In genomic region chr7:6911731-6912130, GRCm38 (mm10) we compare ENCODE assay signal across 18 mouse cellular contexts.
DNase-seq lines count a peak whose midpoint lies in the region; ATAC-seq and TF ChIP-seq lines count a peak whose summit lies in the region.
"Had no signal": no experiment of that assay in that cellular context is flagged by ENCODE, and none has a peak within 500 bp of the region (broad histone marks: within the 10 kb centered on the region; RNA-seq: fewer than 3 reads in every experiment).

No protein-coding gene starts in this region.

- no peak overlapping the region for H3K4me2 ChIP-seq in heart, embryonic 11.5 days
- H3K4me2 ChIP-seq in lung, embryonic 15.5 days: no peak overlapping the region
- H3K4me2 ChIP-seq in limb, embryonic 15.5 days: no peak overlapping the region
- H3K4me2 ChIP-seq: forebrain, embryonic 13.5 days had no signal

- H3K4me1 ChIP-seq in heart, embryonic 11.5 days (ENCODE audit: control insufficient read depth, insufficient read depth, low read length): peaks cover 30% of the 10 kb centered on the region
- peaks cover 44% of the 10 kb centered on the region for H3K4me1 ChIP-seq in lung, embryonic 15.5 days
- peaks cover 58% of the 10 kb centered on the region for H3K4me1 ChIP-seq in embryonic facial prominence, embryonic 10.5 days
- H3K4me1 ChIP-seq in limb, embryonic 15.5 days: peaks cover 39% of the 10 kb centered on the region

- H3K27ac ChIP-seq in heart, embryonic 11.5 days (ENCODE audit: low read depth, low read length): peak overlapping the region; percentile 82
- peak overlapping the region; percentile 72 for H3K27ac ChIP-seq in lung, embryonic 15.5 days
- peak overlapping the region; percentile 70; the same call in 1 of the 2 replicates for H3K27ac ChIP-seq in embryonic facial prominence, embryonic 10.5 days (replicated peaks)
- H3K27ac ChIP-seq in limb, embryonic 15.5 days: peak overlapping the region; percentile 8; the same call in 1 of the 2 replicates
- no peak overlapping the region for H3K27ac ChIP-seq in gastrocnemius, adult 2 months
- H3K27ac ChIP-seq: forebrain, embryonic 13.5 days; hindbrain, postnatal 0 days; macrophage had no signal

- WGBS in heart, embryonic 11.5 days (ENCODE audit: insufficient replicate concordance): 48% methylated on average over 5 of the region's 5 CpGs
- WGBS in lung, embryonic 15.5 days: 21% methylated on average over 5 of the region's 5 CpGs
- 76% methylated on average over 5 of the region's 5 CpGs for WGBS in embryonic facial prominence, embryonic 10.5 days
- WGBS in limb, embryonic 15.5 days: 72% methylated on average over 5 of the region's 5 CpGs

- no peaks in the 10 kb centered on the region for H3K36me3 ChIP-seq in heart, embryonic 11.5 days (ENCODE audit: control insufficient read depth, insufficient read depth, low read length)
- no peaks in the 10 kb centered on the region for H3K36me3 ChIP-seq in lung, embryonic 15.5 days
- H3K36me3 ChIP-seq in embryonic facial prominence, embryonic 10.5 days (replicated peaks): no peaks in the 10 kb centered on the region
- H3K36me3 ChIP-seq in limb, embryonic 15.5 days: no peaks in the 10 kb centered on the region

- intact Hi-C loops in gastrocnemius, adult 2 months (cut with DNase I): loop anchor here (10.0 kb wide), 1 partner anchor 87 kb away; no protein-coding TSS in a partner anchor

- no peaks in the 10 kb centered on the region for H3K9me3 ChIP-seq in heart, embryonic 11.5 days (replicated peaks; ENCODE audit: control insufficient read depth, low read length)
- H3K9me3 ChIP-seq in lung, embryonic 15.5 days: no peaks in the 10 kb centered on the region
- no peaks in the 10 kb centered on the region for H3K9me3 ChIP-seq in embryonic facial prominence, embryonic 10.5 days
- H3K9me3 ChIP-seq in limb, embryonic 15.5 days: no peaks in the 10 kb centered on the region
- H3K9me3 ChIP-seq: forebrain, embryonic 13.5 days had no signal

- H3K9ac ChIP-seq in heart, embryonic 11.5 days (ENCODE audit: low read depth, low read length): no peak overlapping the region
- no peak overlapping the region for H3K9ac ChIP-seq in lung, embryonic 15.5 days
- no peak overlapping the region for H3K9ac ChIP-seq in limb, embryonic 15.5 days
- H3K9ac ChIP-seq: forebrain, embryonic 13.5 days had no signal

- no peak for TF ChIP-seq CTCF in gastrocnemius, adult 2 months (IDR thresholded peaks at IDR 0.05)

- H3K27me3 ChIP-seq in heart, embryonic 11.5 days (ENCODE audit: control insufficient read depth, insufficient read depth, low read length): no peaks in the 10 kb centered on the region
- no peaks in the 10 kb centered on the region for H3K27me3 ChIP-seq in lung, embryonic 15.5 days
- no peaks in the 10 kb centered on the region for H3K27me3 ChIP-seq in embryonic facial prominence, embryonic 10.5 days (replicated peaks; ENCODE audit: low read depth, poor library complexity, severe bottlenecking)
- no peaks in the 10 kb centered on the region for H3K27me3 ChIP-seq in limb, embryonic 15.5 days
- H3K27me3 ChIP-seq: CH12.LX; forebrain, embryonic 13.5 days had no signal

- 0 out of 2 replicates have a peak, but pooled peaks have one; percentile 11 for ATAC-seq in heart, embryonic 11.5 days (replicated peaks; ENCODE audit: insufficient number of reproducible peaks, low FRiP score, low TSS enrichment)
- peak; percentile 75 for ATAC-seq in lung, embryonic 15.5 days (ENCODE audit: borderline replicate concordance, extremely low read depth, low FRiP score, low TSS enrichment)
- no peak for ATAC-seq in limb, embryonic 15.5 days (ENCODE audit: insufficient number of reproducible peaks, low FRiP score, low TSS enrichment, low read depth)
- ATAC-seq: forebrain, embryonic 13.5 days; hindbrain, postnatal 0 days had no signal

- no peak overlapping the region for H3K4me3 ChIP-seq in heart, embryonic 11.5 days (ENCODE audit: low read depth, low read length)
- no peak overlapping the region for H3K4me3 ChIP-seq in lung, embryonic 15.5 days
- H3K4me3 ChIP-seq in embryonic facial prominence, embryonic 10.5 days: no peak overlapping the region
- H3K4me3 ChIP-seq in limb, embryonic 15.5 days: no peak overlapping the region
- H3K4me3 ChIP-seq in gastrocnemius, adult 2 months: no peak overlapping the region
- H3K4me3 ChIP-seq: forebrain, embryonic 13.5 days had no signal

- DNase-seq in heart, adult 11 months: no peak
- no peak for DNase-seq in lung, postnatal 36 days
- no peak for DNase-seq in embryonic facial prominence, embryonic 10.5 days (ENCODE audit: low spot score)
- DNase-seq in frontal cortex, adult 2 months (ENCODE audit: extremely low spot score in 1 of 2, low spot score in 1 of 2): no peak
- DNase-seq in gastrocnemius, adult 2 months: no peak
- DNase-seq: cerebellum, adult 9-10 months; kidney, adult 2 months; kidney, postnatal 14 days; left cerebral cortex, postnatal 4 days; spleen, adult 18-20 months; thymus, postnatal 25 days had no signal
